Mouse (Mus musculus): ENCODE results near the gene Mybphl.

DNA sequence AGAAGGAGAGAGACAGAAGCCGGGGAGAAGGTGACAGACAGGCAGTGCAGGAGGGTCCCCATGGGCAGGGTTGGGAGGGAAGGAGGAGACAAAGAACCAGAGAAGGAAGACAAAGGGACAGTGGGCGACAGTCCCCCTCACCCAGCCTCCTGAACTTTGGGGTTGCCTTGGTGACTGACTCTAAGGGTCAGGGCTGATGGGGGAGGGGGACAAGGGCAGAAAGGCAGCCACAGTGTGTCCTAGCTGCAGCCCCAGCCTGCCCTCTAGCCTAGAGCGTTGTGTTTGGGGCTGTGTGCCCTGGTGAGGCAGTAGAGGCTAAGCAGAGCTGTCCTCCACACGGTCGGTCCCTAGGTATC, 45.6 kb downstream of the Mybphl start:
- TF ChIP-seq CTCF (IDR thresholded peaks at IDR 0.05), result no peak
- no peak for TF ChIP-seq EP300 (IDR thresholded peaks at IDR 0.05)

Data from lung, postnatal 0 days (tissue).